Mouse (Mus musculus): ENCODE data around the gene Tbc1d1.

Tbc1d1 gene

GRCm38 (mm10) chr5:64207800-64208199 is 51.7 kb downstream of the Tbc1d1 start:
- no peak for DNase-seq

GRCm38 (mm10) chr5:64210817-64211216 is 54.7 kb downstream of the Tbc1d1 start:
- no peak for DNase-seq

GRCm38 (mm10) chr5:64211284-64211683 is 55.2 kb downstream of the Tbc1d1 start:
- DNase-seq: no peak

GRCm38 (mm10) chr5:64212206-64212605 is 56.1 kb downstream of the Tbc1d1 start:
- DNase-seq: no peak

GRCm38 (mm10) chr5:64212619-64213018 is 56.5 kb downstream of the Tbc1d1 start:
- no peak for DNase-seq

GRCm38 (mm10) chr5:64215806-64216205 is 59.7 kb downstream of the Tbc1d1 start:
- DNase-seq: no peak

GRCm38 (mm10) chr5:64216326-64216725 is 60.2 kb downstream of the Tbc1d1 start:
- DNase-seq: no peak

- no peak for DNase-seq
These were observed 61.2 kb downstream of the Tbc1d1 start for GRCm38 (mm10) chr5:64217256-64217655.

- DNase-seq: no peak
These were observed 61.9 kb downstream of the Tbc1d1 start for GRCm38 (mm10) chr5:64217816-64218602.

GRCm38 (mm10) chr5:64218603-64218999 is 62.5 kb downstream of the Tbc1d1 start:
- DNase-seq: no peak

- no peak for DNase-seq
These were observed 64.7 kb downstream of the Tbc1d1 start for GRCm38 (mm10) chr5:64220776-64221175.

- DNase-seq: peak; percentile 80
These were observed 68.8 kb downstream of the Tbc1d1 start for GRCm38 (mm10) chr5:64224735-64225425.

- DNase-seq: no peak
These were observed 72.1 kb downstream of the Tbc1d1 start for GRCm38 (mm10) chr5:64228252-64228651.

- no peak for DNase-seq
These were observed 73.3 kb downstream of the Tbc1d1 start for GRCm38 (mm10) chr5:64229336-64229866.

GRCm38 (mm10) chr5:64230061-64230466 is 74.0 kb downstream of the Tbc1d1 start:
- DNase-seq: peak; percentile 76

GRCm38 (mm10) chr5:64230507-64231041 is 74.5 kb downstream of the Tbc1d1 start:
- no peak for DNase-seq

GRCm38 (mm10) chr5:64232872-64233271 is 76.8 kb downstream of the Tbc1d1 start:
- DNase-seq: no peak

- DNase-seq: no peak
These were observed 78.3 kb downstream of the Tbc1d1 start for GRCm38 (mm10) chr5:64234269-64234985.

- no peak for DNase-seq
These were observed 79.1 kb downstream of the Tbc1d1 start for GRCm38 (mm10) chr5:64235250-64235649.

GRCm38 (mm10) chr5:64236561-64236960 is 80.5 kb downstream of the Tbc1d1 start:
- no peak for DNase-seq

- no peak for DNase-seq
These were observed 81.2 kb downstream of the Tbc1d1 start for GRCm38 (mm10) chr5:64237263-64237662.

GRCm38 (mm10) chr5:64237693-64238092 is 81.6 kb downstream of the Tbc1d1 start:
- no peak for DNase-seq

All from right cerebral cortex, adult 18-20 months (tissue).